Mouse (Mus musculus): Measurements from ENCODE around the gene Ncoa1. TPM values are rescaled to one million over a fixed set of nuclear protein-coding genes. Genes with fewer than 3 reads are reported as not detected.

Gene Ncoa1
- total RNA-seq, 2 experiments from 2014 or later = 142 to 146 TPM

- TF ChIP-seq CTCF (conservative IDR thresholded peaks at IDR 0.05) = no peak
- Histone ChIP-seq H3K27ac (no peak overlapping the region), H3K4me3 (no peak overlapping the region)
Measured at GRCm38 (mm10) chr12:4313824-4314223, 163.2 kb downstream of the Ncoa1 start.

GRCm38 (mm10) chr12:4306712-4307313 lies 170.2 kb downstream of the Ncoa1 start:
- Histone ChIP-seq H3K4me3 (no peak overlapping the region), H3K27ac (no peak overlapping the region)
- no peak for DNase-seq (ENCODE audit: low spot score in 2 of 2)
- TF ChIP-seq CTCF (conservative IDR thresholded peaks at IDR 0.05) = no peak

More at GRCm38 (mm10) chr12:4313824-4314223, 163.2 kb downstream of the Ncoa1 start:
- no peak for DNase-seq (ENCODE audit: low spot score in 2 of 2)

GRCm38 (mm10) chr12:4299300-4299699 lies 177.7 kb downstream of the Ncoa1 start:
- DNase-seq (ENCODE audit: low spot score in 2 of 2) = no peak
- TF ChIP-seq CTCF (conservative IDR thresholded peaks at IDR 0.05) = no peak
- no peak overlapping the region for H3K27ac ChIP-seq
- no peak overlapping the region for H3K4me3 ChIP-seq

GRCm38 (mm10) chr12:4298626-4299025 lies 178.4 kb downstream of the Ncoa1 start:
- Histone ChIP-seq H3K27ac (no peak overlapping the region), H3K4me3 (no peak overlapping the region)
- no peak for DNase-seq (ENCODE audit: low spot score in 2 of 2)
- no peak for TF ChIP-seq CTCF (conservative IDR thresholded peaks at IDR 0.05)

- Histone ChIP-seq H3K4me3 (no peak overlapping the region), H3K27ac (peak overlapping the region; percentile 2; the same call in 1 of the 2 replicates)
- no peak for TF ChIP-seq CTCF (conservative IDR thresholded peaks at IDR 0.05)
- no peak for DNase-seq (ENCODE audit: low spot score in 2 of 2)
Measured at GRCm38 (mm10) chr12:4295881-4296280, 181.1 kb downstream of the Ncoa1 start.

- Histone ChIP-seq H3K27ac (peak overlapping the region; percentile 1; the same call in 1 of the 2 replicates), H3K4me3 (no peak overlapping the region)
- no peak for TF ChIP-seq CTCF (conservative IDR thresholded peaks at IDR 0.05)
- no peak for DNase-seq (ENCODE audit: low spot score in 2 of 2)
Measured at GRCm38 (mm10) chr12:4295281-4295680, 181.7 kb downstream of the Ncoa1 start.

- Histone ChIP-seq H3K27ac (no peak overlapping the region), H3K4me3 (no peak overlapping the region)
- TF ChIP-seq CTCF (conservative IDR thresholded peaks at IDR 0.05) = no peak
- DNase-seq (ENCODE audit: low spot score in 2 of 2) = no peak
Measured at GRCm38 (mm10) chr12:4293813-4294212, 183.2 kb downstream of the Ncoa1 start.

GRCm38 (mm10) chr12:4285186-4285585 lies 191.8 kb downstream of the Ncoa1 start:
- TF ChIP-seq CTCF (conservative IDR thresholded peaks at IDR 0.05) = no peak
- Histone ChIP-seq H3K27ac (no peak overlapping the region), H3K4me3 (no peak overlapping the region)
- no peak for DNase-seq (ENCODE audit: low spot score in 2 of 2)

- no peak for TF ChIP-seq CTCF (conservative IDR thresholded peaks at IDR 0.05)
Measured at GRCm38 (mm10) chr12:4279878-4280277, 197.1 kb downstream of the Ncoa1 start.

GRCm38 (mm10) chr12:4278978-4279755 lies 197.8 kb downstream of the Ncoa1 start:
- no peak overlapping the region for H3K4me3 ChIP-seq
- TF ChIP-seq CTCF (conservative IDR thresholded peaks at IDR 0.05) = no peak
- DNase-seq (ENCODE audit: low spot score in 2 of 2) = no peak
- no peak overlapping the region for H3K27ac ChIP-seq

More at GRCm38 (mm10) chr12:4279878-4280277, 197.1 kb downstream of the Ncoa1 start:
- DNase-seq (ENCODE audit: low spot score in 2 of 2) = no peak
- no peak overlapping the region for H3K4me3 ChIP-seq
- no peak overlapping the region for H3K27ac ChIP-seq

GRCm38 (mm10) chr12:4271078-4271477 lies 205.9 kb downstream of the Ncoa1 start:
- Histone ChIP-seq H3K27ac (peak overlapping the region; percentile 78), H3K4me3 (no peak overlapping the region)
- peak; percentile 75 for TF ChIP-seq CTCF (conservative IDR thresholded peaks at IDR 0.05)
- peak in 1 of 2 experiments; percentile 37 for DNase-seq (ENCODE audit: low spot score in 2 of 2)

- no peak for TF ChIP-seq CTCF (conservative IDR thresholded peaks at IDR 0.05)
- H3K4me3 ChIP-seq = no peak overlapping the region
- no peak overlapping the region for H3K27ac ChIP-seq
- no peak for DNase-seq (ENCODE audit: low spot score in 2 of 2)
Measured at GRCm38 (mm10) chr12:4267765-4268164, 209.2 kb downstream of the Ncoa1 start.

GRCm38 (mm10) chr12:4252742-4253655 lies 224.0 kb downstream of the Ncoa1 start:
- TF ChIP-seq CTCF (conservative IDR thresholded peaks at IDR 0.05) = no peak
- Histone ChIP-seq H3K27ac (peak overlapping the region; percentile 64), H3K4me3 (no peak overlapping the region)
- no peak for DNase-seq (ENCODE audit: low spot score in 2 of 2)

Measured in layer of hippocampus, adult 2 months (tissue).